Mouse (Mus musculus) E14TG2a.4 (cell line): ENCODE results near the gene Ttc39b.

Experiments used
- CTCF ChIP-seq: conservative IDR thresholded peaks from 2 replicates; pipeline ENCODE4 v1.5.1; 2014; ENCODE audit warnings: low read length
- POU5F1 ChIP-seq: IDR thresholded peaks from 2 replicates; pipeline ENCODE4 v1.6.1; 2014; ENCODE audit warnings: low read length, borderline replicate concordance

GRCm38 (mm10) chr4:83270481-83270880 lies 53.6 kb downstream of the Ttc39b start:
- TF ChIP-seq CTCF (no peak), POU5F1 (no peak)
